In genomic region chr11:60953803-60954202, GRCm38 (mm10) we compare ENCODE assay signal across 7 mouse cellular contexts. TPM values are rescaled to one million over a fixed set of nuclear protein-coding genes. Genes with fewer than 3 reads are reported as not detected.
DNase-seq lines count a peak whose midpoint lies in the region; ATAC-seq lines count a peak whose summit lies in the region.

No protein-coding gene starts in this region.

- peak; percentile 97 for DNase-seq in brain, adult 2 months (ENCODE audit: low read depth, low spot score)
- peak; percentile 78 to 82 for DNase-seq in heart, adult 9 months (ENCODE audit: low spot score in 2 of 2)
- DNase-seq in kidney, adult 9 months, result peak; percentile 95
- peak; percentile 72 to 93 for DNase-seq in spleen, postnatal 10 days (ENCODE audit: low spot score in 2 of 2)

- peaks cover 39% of the 10 kb centered on the region for H3K36me3 ChIP-seq in embryonic facial prominence, embryonic 15.5 days
- H3K36me3 ChIP-seq in limb, embryonic 13.5 days, result peaks cover 40% of the 10 kb centered on the region
- H3K36me3 ChIP-seq in midbrain, embryonic 16.5 days (ENCODE audit: control insufficient read depth, insufficient read depth, low read length), result peaks cover 15% of the 10 kb centered on the region

- H3K4me3 ChIP-seq in embryonic facial prominence, embryonic 15.5 days (replicated peaks), result no peak overlapping the region
- H3K4me3 ChIP-seq in limb, embryonic 13.5 days, result no peak overlapping the region
- H3K4me3 ChIP-seq in midbrain, embryonic 16.5 days (ENCODE audit: low read depth, low read length), result no peak overlapping the region

- no peak overlapping the region for H3K27ac ChIP-seq in embryonic facial prominence, embryonic 15.5 days (replicated peaks)
- H3K27ac ChIP-seq in limb, embryonic 13.5 days, result no peak overlapping the region
- peak overlapping the region; percentile 38; the same call in 1 of the 2 replicates for H3K27ac ChIP-seq in midbrain, embryonic 16.5 days (ENCODE audit: low read length)

- no peaks in the 10 kb centered on the region for H3K9me3 ChIP-seq in embryonic facial prominence, embryonic 15.5 days (replicated peaks)
- H3K9me3 ChIP-seq in limb, embryonic 13.5 days, result no peaks in the 10 kb centered on the region
- H3K9me3 ChIP-seq in midbrain, embryonic 16.5 days (replicated peaks; ENCODE audit: control insufficient read depth, low read length, poor library complexity, severe bottlenecking), result no peaks in the 10 kb centered on the region

- H3K4me1 ChIP-seq in embryonic facial prominence, embryonic 15.5 days, result peaks cover 7% of the 10 kb centered on the region
- H3K4me1 ChIP-seq in limb, embryonic 13.5 days, result 0 out of 2 replicates have a peak, but pooled peaks cover 6% of the 10 kb centered on the region
- H3K4me1 ChIP-seq in midbrain, embryonic 16.5 days (ENCODE audit: control insufficient read depth, insufficient read depth, low read length), result 0 out of 2 replicates have a peak, but pooled peaks cover 2% of the 10 kb centered on the region

- peak; percentile 92 for ATAC-seq in embryonic facial prominence, embryonic 15.5 days (ENCODE audit: insufficient number of reproducible peaks, low FRiP score, low TSS enrichment, low read depth)
- ATAC-seq in limb, embryonic 13.5 days (ENCODE audit: low FRiP score, low read depth), result peak; percentile 86
- ATAC-seq in midbrain, embryonic 16.5 days, result peak; percentile 97

- H3K27me3 ChIP-seq in embryonic facial prominence, embryonic 15.5 days, result no peaks in the 10 kb centered on the region
- H3K27me3 ChIP-seq in limb, embryonic 13.5 days, result no peaks in the 10 kb centered on the region
- H3K27me3 ChIP-seq in midbrain, embryonic 16.5 days (ENCODE audit: control insufficient read depth, insufficient read depth, low read depth, low read length), result no peaks in the 10 kb centered on the region

- H3K4me2 ChIP-seq in embryonic facial prominence, embryonic 15.5 days (replicated peaks), result no peak overlapping the region; the same call in 1 of the 2 replicates
- peak overlapping the region; percentile 42 for H3K4me2 ChIP-seq in limb, embryonic 13.5 days (replicated peaks)
- H3K4me2 ChIP-seq in midbrain, embryonic 16.5 days (ENCODE audit: low read length), result peak overlapping the region; percentile 37

- 5% methylated on average over 15 of the region's 15 CpGs for WGBS in embryonic facial prominence, embryonic 15.5 days
- 6% methylated on average over 15 of the region's 15 CpGs for WGBS in limb, embryonic 13.5 days
- WGBS in midbrain, embryonic 16.5 days, result 9% methylated on average over 15 of the region's 15 CpGs

- no peak overlapping the region for H3K9ac ChIP-seq in embryonic facial prominence, embryonic 15.5 days
- no peak overlapping the region for H3K9ac ChIP-seq in limb, embryonic 13.5 days
- H3K9ac ChIP-seq in midbrain, embryonic 16.5 days (ENCODE audit: low read depth, low read length), result no peak overlapping the region

RNA-seq across cellular contexts. Expression of gene Map2k3, which starts 22.0 kb away (rescaled TPM):
- polyA plus RNA-seq in embryonic facial prominence, embryonic 15.5 days (2015; fragmentation: Nextera tagmentation; extraction: Ambion mirVana), result 102 and 113 TPM in 2 replicates
- 87.6 and 93.3 TPM in 2 replicates for polyA plus RNA-seq in limb, embryonic 13.5 days (2015; fragmentation: Nextera tagmentation; extraction: Ambion mirVana)
- polyA plus RNA-seq in midbrain, embryonic 16.5 days (2015; fragmentation: Nextera tagmentation; extraction: Ambion mirVana), result 27.1 and 29.5 TPM in 2 replicates

RNA-seq across cellular contexts. Expression of gene Natd1, which starts 39.3 kb away (rescaled TPM):
- polyA plus RNA-seq in embryonic facial prominence, embryonic 15.5 days (2015; fragmentation: Nextera tagmentation; extraction: Ambion mirVana), result 19.9 and 23.0 TPM in 2 replicates
- polyA plus RNA-seq in limb, embryonic 13.5 days (2015; fragmentation: Nextera tagmentation; extraction: Ambion mirVana), result 21.0 and 22.3 TPM in 2 replicates
- polyA plus RNA-seq in midbrain, embryonic 16.5 days (2015; fragmentation: Nextera tagmentation; extraction: Ambion mirVana), result 24.9 and 26.5 TPM in 2 replicates
